12 mouse cellular contexts compared by ENCODE assay signal in genomic region chr2:94571646-94572045, GRCm38 (mm10).
A peak's percentile ranks its signal among the peaks of the same experiment; 100 is the strongest.
DNase-seq lines count a peak whose midpoint lies in the region; ATAC-seq and TF ChIP-seq lines count a peak whose summit lies in the region.
"Had no signal": no experiment of that assay in that cellular context is flagged by ENCODE, and none has a peak within 500 bp of the region (broad histone marks: within the 10 kb centered on the region; RNA-seq: fewer than 3 reads in every experiment).

No protein-coding gene starts in this region.

- no peaks in the 10 kb centered on the region for H3K36me3 ChIP-seq in midbrain, embryonic 14.5 days (ENCODE audit: control insufficient read depth, insufficient read depth, low read length)
- H3K36me3 ChIP-seq: intestine, embryonic 15.5 days had no signal

- no peak overlapping the region for H3K4me2 ChIP-seq in midbrain, embryonic 14.5 days (ENCODE audit: low read length)
- H3K4me2 ChIP-seq: intestine, embryonic 15.5 days had no signal

- no peaks in the 10 kb centered on the region for H3K4me1 ChIP-seq in cortical plate, adult 2 months (ENCODE audit: control insufficient read depth, insufficient read depth, low read length)
- no peaks in the 10 kb centered on the region for H3K4me1 ChIP-seq in midbrain, embryonic 14.5 days (ENCODE audit: control insufficient read depth, insufficient read depth, low read length)
- H3K4me1 ChIP-seq: intestine, embryonic 15.5 days had no signal

- H3K27ac ChIP-seq in cortical plate, adult 2 months (ENCODE audit: insufficient read depth, low read length), result no peak overlapping the region
- no peak overlapping the region for H3K27ac ChIP-seq in midbrain, embryonic 14.5 days (replicated peaks; ENCODE audit: low read depth, low read length)
- H3K27ac ChIP-seq: intestine, embryonic 15.5 days had no signal

- no peak overlapping the region for H3K9ac ChIP-seq in midbrain, embryonic 14.5 days (replicated peaks; ENCODE audit: low read length)
- H3K9ac ChIP-seq: intestine, embryonic 15.5 days; liver, postnatal 0 days had no signal

- no peaks in the 10 kb centered on the region for H3K9me3 ChIP-seq in midbrain, embryonic 14.5 days (ENCODE audit: control insufficient read depth, low read length)
- H3K9me3 ChIP-seq: intestine, embryonic 15.5 days had no signal

- ATAC-seq in frontal cortex, adult (ENCODE audit: low TSS enrichment), result peak; percentile 88
- ATAC-seq in midbrain, embryonic 14.5 days (ENCODE audit: low FRiP score, low TSS enrichment), result no peak
- no peak for ATAC-seq in inflammation-experienced regulatory T-cells, adult 6 months
- ATAC-seq: intestine, embryonic 15.5 days; liver, postnatal 0 days had no signal

- no peak for DNase-seq in frontal cortex, postnatal 25 days (ENCODE audit: low spot score in 2 of 2)
- peak; percentile 35 to 45 for DNase-seq in left cerebral cortex, postnatal 14 days (ENCODE audit: low spot score in 2 of 2)
- no peak for DNase-seq in left cerebral cortex, adult 9 months (ENCODE audit: low spot score in 2 of 2)
- peak; percentile 51 for DNase-seq in midbrain, embryonic 14.5 days
- DNase-seq: adrenal gland, postnatal 36 days; cerebellum, adult 9-10 months; liver, postnatal 0 days; thymus, postnatal 25 days had no signal

- H3K4me3 ChIP-seq in cortical plate, adult 2 months (ENCODE audit: insufficient read depth, low read length), result no peak overlapping the region
- H3K4me3 ChIP-seq in midbrain, embryonic 14.5 days (replicated peaks; ENCODE audit: low read depth, low read length), result no peak overlapping the region
- H3K4me3 ChIP-seq: intestine, embryonic 15.5 days had no signal

- H3K27me3 ChIP-seq in midbrain, embryonic 14.5 days (ENCODE audit: control insufficient read depth, insufficient read depth, low read length), result no peaks in the 10 kb centered on the region
- H3K27me3 ChIP-seq: intestine, embryonic 15.5 days had no signal

- intact Hi-C loops in left cerebral cortex, postnatal 14 days (cut with DNase I), result no loop called here

- 0 out of 2 replicates have a peak, but pooled peaks have one; percentile 25 for TF ChIP-seq CTCF in cortical plate, adult 2 months (IDR thresholded peaks at IDR 0.05; ENCODE audit: extremely low read depth, insufficient read depth, low read length)

- no peak for TF ChIP-seq POLR2A in cortical plate, adult 2 months (IDR thresholded peaks at IDR 0.05; ENCODE audit: extremely low read depth, insufficient read depth, low read length)

- WGBS in midbrain, embryonic 14.5 days, result 16% methylated on average over 3 of the region's 3 CpGs

Comparison
In these comparisons a context has a peak if more than half of its experiments do, and no peak if none do; other contexts are left out.
1. DNase-seq: peak in left cerebral cortex, postnatal 14 days (2 of 2) and midbrain, embryonic 14.5 days (single experiment); none in frontal cortex, postnatal 25 days (0 of 2) and left cerebral cortex, adult 9 months (0 of 2).